8 mouse cellular contexts compared by ENCODE assay signal in the genomic region with DNA sequence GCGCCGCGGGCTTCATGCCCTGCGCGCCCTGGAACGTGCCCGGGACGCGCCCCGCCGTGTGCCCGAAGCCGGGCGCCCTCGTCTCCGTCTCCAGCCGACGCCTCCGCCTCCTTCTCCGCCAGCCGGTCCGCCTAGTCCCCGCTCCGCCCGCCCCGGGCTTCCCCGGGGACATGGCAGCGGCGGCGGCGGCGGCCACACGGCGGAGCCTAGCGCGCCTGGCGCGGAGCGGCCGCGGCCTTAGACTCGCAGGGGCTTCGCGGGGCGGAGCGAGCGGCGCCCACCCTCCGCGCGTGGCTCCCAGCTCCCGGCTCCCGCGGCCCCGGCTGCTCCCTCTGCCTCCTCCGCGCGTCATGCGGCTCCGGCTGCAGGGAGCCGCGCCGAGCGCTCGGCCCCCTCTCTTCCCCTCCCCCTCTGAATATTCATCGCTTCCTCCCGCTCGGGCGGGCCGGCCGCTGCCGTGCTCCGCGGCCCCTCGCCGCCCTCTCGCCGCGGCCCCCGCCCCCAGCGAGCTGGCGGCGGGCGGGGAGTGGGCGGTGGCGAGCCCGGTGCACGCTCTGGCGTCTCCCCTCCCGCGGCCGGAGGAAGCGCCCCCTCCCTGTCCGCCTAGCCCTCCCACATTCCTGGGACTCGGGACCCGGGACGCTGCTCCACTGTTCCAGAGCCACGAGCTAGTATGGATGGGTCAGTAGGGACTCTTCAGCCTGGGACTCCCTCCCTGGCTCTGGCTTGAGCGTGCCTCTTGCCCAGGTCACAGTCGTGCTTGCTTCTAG. TPM values are rescaled to one million over a fixed set of nuclear protein-coding genes. Genes with fewer than 3 reads are reported as not detected.
A peak's percentile ranks its signal among the peaks of the same experiment; 100 is the strongest.
DNase-seq lines count a peak whose midpoint lies in the region; ATAC-seq and TF ChIP-seq lines count a peak whose summit lies in the region.

A gene (minus strand): TSS at position 412 of the 770 bp plus-strand sequence.

- H3K9ac ChIP-seq in hindbrain, embryonic 14.5 days: peak within 1 kb of the TSS; percentile 96

- H3K9me3 ChIP-seq in hindbrain, embryonic 14.5 days (ENCODE audit: control insufficient read depth, low read length): no peaks in the 10 kb centered on the region

- 0% methylated on average over 73 of the region's 100 CpGs for WGBS in hindbrain, embryonic 14.5 days

- no peaks in the 10 kb centered on the region for H3K36me3 ChIP-seq in hindbrain, embryonic 14.5 days (replicated peaks; ENCODE audit: control insufficient read depth, insufficient read depth)

- peak; percentile 87 for ATAC-seq in hindbrain, embryonic 14.5 days (ENCODE audit: low FRiP score)

- peak within 1 kb of the TSS; percentile 72 for H3K4me2 ChIP-seq in hindbrain, embryonic 14.5 days (replicated peaks)

- H3K4me3 ChIP-seq in gastrocnemius, adult 2 months: peak within 1 kb of the TSS; percentile 96
- H3K4me3 ChIP-seq in hindbrain, embryonic 14.5 days (replicated peaks; ENCODE audit: low read length): peak within 1 kb of the TSS; percentile 77

- intact Hi-C loops in gastrocnemius, adult 2 months (cut with DNase I): loop anchor here (5.0 kb wide), 3 partner anchors 37 to 97 kb away; a partner anchor contains a TSS

- TF ChIP-seq CTCF in gastrocnemius, adult 2 months (IDR thresholded peaks at IDR 0.05): 0 out of 2 replicates have a peak, but pooled peaks have one; percentile 2

- H3K27ac ChIP-seq in gastrocnemius, adult 2 months: peak within 1 kb of the TSS; percentile 85
- peak within 1 kb of the TSS; percentile 91 for H3K27ac ChIP-seq in hindbrain, embryonic 14.5 days

- peak; percentile 52 for DNase-seq in T-cell, adult 2 months (ENCODE audit: low spot score)
- peak; percentile 75 to 82 for DNase-seq in cerebellum, postnatal 25 days
- DNase-seq in gastrocnemius, adult 2 months: peak; percentile 83
- DNase-seq in hindbrain, embryonic 14.5 days (ENCODE audit: low spot score): peak; percentile 63
- peak; percentile 70 to 71 for DNase-seq in layer of hippocampus, postnatal 36 days
- DNase-seq in lung, postnatal 36 days: peak; percentile 73
- DNase-seq in retina, embryonic 14.5 days (ENCODE audit: low spot score): peak; percentile 75
- DNase-seq in urinary bladder, postnatal 14 days (ENCODE audit: low spot score): peak; percentile 71

- H3K27me3 ChIP-seq in hindbrain, embryonic 14.5 days (ENCODE audit: control insufficient read depth, insufficient read depth, low read length): no peaks in the 10 kb centered on the region

- H3K4me1 ChIP-seq in hindbrain, embryonic 14.5 days (replicated peaks; ENCODE audit: control insufficient read depth, insufficient read depth, low read length): peaks cover 15% of the 10 kb centered on the region

RNA-seq across cellular contexts. Expression of the gene that starts here (rescaled TPM):
- total RNA-seq in gastrocnemius, adult 2 months (2021): 1 to 10 TPM; 2.1 to 4.2 TPM
- polyA plus RNA-seq in hindbrain, embryonic 14.5 days (2014; fragmentation: Nextera tagmentation; extraction: Ambion mirVana): 7.9 and 10.3 TPM in 2 replicates
- total RNA-seq in layer of hippocampus, postnatal 36 days (2021): 100 to 1,000 TPM; 114 to 131 TPM

Comparison
In these comparisons a context has a peak if more than half of its experiments do, and no peak if none do; other contexts are left out.
1. Peak in every context shown above with its lines: DNase-seq, ATAC-seq, H3K4me3 ChIP-seq and H3K27ac ChIP-seq.
2. RNA of the gene that starts here (total RNA-seq): 114 to 131 TPM in layer of hippocampus, postnatal 36 days; 2.1 to 4.2 TPM in gastrocnemius, adult 2 months; every median in the first group is over 10 times any median in the second.